Mouse (Mus musculus) intestine, embryonic 15.5 days (tissue): ENCODE measurements around the gene Defb5. TPM values are rescaled to one million over a fixed set of nuclear protein-coding genes. Genes with fewer than 3 reads are reported as not detected.
"Not testable (repeated sequence)": the region's sequence is repeated elsewhere in the genome, so short reads cannot be mapped to it uniquely, and the experiment has no call there.

ENCODE experiments used
- ATAC-seq: fragments of 200-750 bp; cut with Nextera tagmentation; 2 replicates; pipeline ENCODE4 v1.8.0; 2017; ENCODE audit warnings: moderate TSS enrichment, moderate library complexity
- H3K27ac ChIP-seq: fragments of 300-500 bp; sonication (generic); 2 replicates; pipeline ENCODE4 v1.5.1; 2015; ENCODE audit warnings: mild to moderate bottlenecking, inconsistent platforms
- H3K27me3 ChIP-seq: fragments of 300-500 bp; sonication (generic); replicated peaks from 2 replicates; pipeline ENCODE4 v1.6.1; 2015; ENCODE audit warnings: inconsistent platforms
- H3K36me3 ChIP-seq: fragments of 300-500 bp; sonication (generic); 2 replicates; pipeline ENCODE4 v1.6.1; 2015; ENCODE audit warnings: inconsistent platforms
- H3K4me1 ChIP-seq: fragments of 300-500 bp; sonication (generic); replicated peaks from 2 replicates; pipeline ENCODE4 v1.6.1; 2015; ENCODE audit warnings: inconsistent platforms
- H3K4me2 ChIP-seq: fragments of 300-500 bp; sonication (generic); replicated peaks from 2 replicates; pipeline ENCODE4 v1.6.1; 2015; ENCODE audit warnings: mild to moderate bottlenecking, inconsistent platforms
- H3K4me3 ChIP-seq: fragments of 300-500 bp; sonication (generic); replicated peaks from 2 replicates; pipeline ENCODE4 v1.5.1; 2015; ENCODE audit warnings: inconsistent platforms
- H3K9ac ChIP-seq: fragments of 300-500 bp; sonication (generic); 2 replicates; pipeline ENCODE4 v1.6.1; 2015; ENCODE audit warnings: inconsistent platforms
- H3K9me3 ChIP-seq: fragments of 300-500 bp; sonication (generic); 2 replicates; pipeline ENCODE4 v1.6.1; 2016; ENCODE audit warnings: inconsistent platforms
- WGBS: fragments of 180-500 bp; shearing (Covaris S2); methylation state at CpG from one replicate; pipeline ENCODE4 v1.1.7; 2015; 5-methylcytosine and 5-hydroxymethylcytosine counted together
- polyA plus RNA-seq: library from polyadenylated mRNA; unstranded; fragments of >200 nt; fragmentation: Nextera tagmentation; extraction: Ambion mirVana; gene quantifications from 2 replicates; pipeline ENCODE4 v1.2.1, GENCODE M21; 2015

Defb5 gene
- polyA plus RNA-seq, result not detected in 2 replicates

GRCm38 (mm10) chr8:19247280-19247679 lies at the start of gene Defb5:
Gene Defb5 (plus strand): TSS chr8:19247580.
- Histone ChIP-seq H3K4me2 (no peak within 1 kb of the TSS), H3K27ac (no peak within 1 kb of the TSS), H3K9ac (no peak within 1 kb of the TSS), H3K36me3 (no peaks in the 10 kb centered on the region), H3K4me1 (no peaks in the 10 kb centered on the region), H3K27me3 (no peaks in the 10 kb centered on the region), H3K4me3 (no peak within 1 kb of the TSS), H3K9me3 (no peaks in the 10 kb centered on the region)
- WGBS, result 89% methylated on average over 5 of the region's 5 CpGs
- no peak for ATAC-seq

GRCm38 (mm10) chr8:19225161-19225560 lies 22.2 kb upstream of the Defb5 start, which contains the start of gene Defb6:
Gene Defb6 (plus strand): TSS chr8:19225478.
- Histone ChIP-seq H3K4me3 (no peak within 1 kb of the TSS), H3K4me1 (no peaks in the 10 kb centered on the region), H3K27me3 (no peaks in the 10 kb centered on the region), H3K9ac (no peak within 1 kb of the TSS), H3K36me3 (no peaks in the 10 kb centered on the region), H3K4me2 (no peak within 1 kb of the TSS), H3K27ac (no peak within 1 kb of the TSS), H3K9me3 (no peaks in the 10 kb centered on the region)
- 62% methylated on average over 1 of the region's 1 CpGs for WGBS
- no peak for ATAC-seq

- H3K4me3 ChIP-seq, result no peak overlapping the region
- H3K4me2 ChIP-seq, result no peak overlapping the region
- H3K9me3 ChIP-seq, result no peaks in the 10 kb centered on the region
- no peak for ATAC-seq
- H3K4me1 ChIP-seq, result no peaks in the 10 kb centered on the region
- no peaks in the 10 kb centered on the region for H3K36me3 ChIP-seq
- WGBS, result 70% methylated on average over 1 of the region's 1 CpGs
- H3K9ac ChIP-seq, result no peak overlapping the region
- H3K27me3 ChIP-seq, result no peaks in the 10 kb centered on the region
- H3K27ac ChIP-seq, result no peak overlapping the region
Measured at GRCm38 (mm10) chr8:19238101-19238500, 9.3 kb upstream of the Defb5 start.

- Histone ChIP-seq H3K36me3 (no peaks in the 10 kb centered on the region), H3K4me1 (no peaks in the 10 kb centered on the region), H3K27ac (no peak within 1 kb of the TSS), H3K27me3 (no peaks in the 10 kb centered on the region), H3K4me3 (no peak within 1 kb of the TSS), H3K9ac (no peak within 1 kb of the TSS), H3K9me3 (no peaks in the 10 kb centered on the region), H3K4me2 (no peak within 1 kb of the TSS)
- WGBS, result 83% methylated on average over 2 of the region's 2 CpGs
- no peak for ATAC-seq
Measured at GRCm38 (mm10) chr8:19239616-19240015, 7.8 kb upstream of the Defb5 start, which contains the start of gene Defb46. Gene Defb46 (plus strand): TSS chr8:19239916.

- Histone ChIP-seq H3K9me3 (no peaks in the 10 kb centered on the region), H3K27ac (no peak overlapping the region), H3K4me1 (no peaks in the 10 kb centered on the region), H3K4me2 (no peak overlapping the region), H3K27me3 (no peaks in the 10 kb centered on the region), H3K9ac (no peak overlapping the region), H3K4me3 (no peak overlapping the region), H3K36me3 (no peaks in the 10 kb centered on the region)
- no peak for ATAC-seq
Measured at GRCm38 (mm10) chr8:19258136-19258535, 10.8 kb downstream of the Defb5 start.

GRCm38 (mm10) chr8:19259667-19260066 lies 12.3 kb downstream of the Defb5 start:
- ATAC-seq, result no peak
- Histone ChIP-seq H3K27me3 (no peaks in the 10 kb centered on the region), H3K9me3 (no peaks in the 10 kb centered on the region), H3K4me1 (no peaks in the 10 kb centered on the region), H3K9ac (no peak overlapping the region), H3K27ac (no peak overlapping the region), H3K4me2 (no peak overlapping the region), H3K4me3 (no peak overlapping the region), H3K36me3 (no peaks in the 10 kb centered on the region)
- WGBS, result 44% methylated on average over 3 of the region's 3 CpGs

GRCm38 (mm10) chr8:19293060-19293459 lies 45.7 kb downstream of the Defb5 start, which contains the start of gene Defb3:
Gene Defb3 (plus strand): TSS chr8:19293360.
- H3K9me3 ChIP-seq, H3K4me1 ChIP-seq, H3K36me3 ChIP-seq, H3K9ac ChIP-seq, ATAC-seq, H3K4me3 ChIP-seq, H3K27me3 ChIP-seq, H3K27ac ChIP-seq, H3K4me2 ChIP-seq: not testable (repeated sequence)
- 57% methylated on average over 2 of the region's 2 CpGs for WGBS

GRCm38 (mm10) chr8:19298361-19298760 lies 51.0 kb downstream of the Defb5 start:
- H3K9ac ChIP-seq, H3K4me1 ChIP-seq, H3K27ac ChIP-seq, H3K4me3 ChIP-seq, ATAC-seq, H3K9me3 ChIP-seq, H3K27me3 ChIP-seq, H3K4me2 ChIP-seq, H3K36me3 ChIP-seq: not testable (repeated sequence)
- 62% methylated on average over 3 of the region's 3 CpGs for WGBS

Other genes starting within 250 kb of the Defb5 start
- gene Defb38, start 221.0 kb upstream of the Defb5 start, polyA plus RNA-seq, result not detected in 2 replicates
- not detected in 2 replicates for gene Defb39, start 182.8 kb upstream of the Defb5 start, polyA plus RNA-seq
- not detected in 2 replicates for gene Defb12, start 132.7 kb upstream of the Defb5 start, polyA plus RNA-seq
- not detected in 2 replicates for gene Defb34, start 123.8 kb upstream of the Defb5 start, polyA plus RNA-seq
- gene Gm45826, start 106.8 kb upstream of the Defb5 start, polyA plus RNA-seq, result not detected in 2 replicates
- not detected in 2 replicates for gene Defb14, start 53.2 kb upstream of the Defb5 start, polyA plus RNA-seq
- not detected in 2 replicates for gene Defb4, start 48.9 kb upstream of the Defb5 start, polyA plus RNA-seq
- not detected in 2 replicates for gene Defb6, start 22.1 kb upstream of the Defb5 start, polyA plus RNA-seq
- not detected in 2 replicates for gene Defb46, start 7.7 kb upstream of the Defb5 start, polyA plus RNA-seq
- not detected in 2 replicates for gene Defb3, start 45.8 kb downstream of the Defb5 start, polyA plus RNA-seq
- gene Defb8, start 200.0 kb downstream of the Defb5 start, polyA plus RNA-seq, result not detected in 2 replicates
- not detected in 2 replicates for gene Defb7, start 247.5 kb downstream of the Defb5 start, polyA plus RNA-seq